Mouse (Mus musculus): Measurements from ENCODE around the gene Unc93b1. TPM values are rescaled to one million over a fixed set of nuclear protein-coding genes. Genes with fewer than 3 reads are reported as not detected.

Gene Unc93b1
- polyA plus RNA-seq, 1 experiment from 2014 or later, result 9.7 TPM

- Histone ChIP-seq H3K27me3 (ENCODE audit: control insufficient read depth, insufficient read depth, low read length) (peaks cover 17% of the 10 kb centered on the region), H3K9me3 (ENCODE audit: control insufficient read depth, low read length) (no peaks in the 10 kb centered on the region)
- WGBS, result 8% methylated on average over 22 of the region's 22 CpGs
Measured at GRCm38 (mm10) chr19:3935896-3936850, 1.2 kb downstream of the Unc93b1 start.

GRCm38 (mm10) chr19:3942315-3942714 lies 7.3 kb downstream of the Unc93b1 start:
- Histone ChIP-seq H3K4me1 (replicated peaks; ENCODE audit: control insufficient read depth, insufficient read depth, low read length) (no peaks in the 10 kb centered on the region), H3K4me3 (replicated peaks; ENCODE audit: low read length) (no peak overlapping the region), H3K9ac (no peak overlapping the region), H3K9me3 (ENCODE audit: control insufficient read depth, low read length) (no peaks in the 10 kb centered on the region), H3K36me3 (replicated peaks; ENCODE audit: control insufficient read depth, insufficient read depth) (no peaks in the 10 kb centered on the region), H3K4me2 (replicated peaks) (no peak overlapping the region), H3K27ac (no peak overlapping the region), H3K27me3 (ENCODE audit: control insufficient read depth, insufficient read depth, low read length) (peaks cover 6% of the 10 kb centered on the region; the same call in 1 of the 2 replicates)
- DNase-seq (ENCODE audit: low spot score) (no peak), ATAC-seq (ENCODE audit: low FRiP score) (no peak)
- WGBS, result 85% methylated on average over 7 of the region's 7 CpGs

More at GRCm38 (mm10) chr19:3935896-3936850, 1.2 kb downstream of the Unc93b1 start:
- Histone ChIP-seq H3K4me2 (replicated peaks) (peak overlapping the region; percentile 68), H3K9ac (peak overlapping the region; percentile 46), H3K27ac (no peak overlapping the region), H3K4me3 (replicated peaks; ENCODE audit: low read length) (peak overlapping the region; percentile 34), H3K4me1 (replicated peaks; ENCODE audit: control insufficient read depth, insufficient read depth, low read length) (peaks cover 8% of the 10 kb centered on the region), H3K36me3 (replicated peaks; ENCODE audit: control insufficient read depth, insufficient read depth) (no peaks in the 10 kb centered on the region)
- ATAC-seq (ENCODE audit: low FRiP score) (no peak), DNase-seq (ENCODE audit: low spot score) (peak; percentile 30)

GRCm38 (mm10) chr19:3942986-3943735 lies 8.2 kb downstream of the Unc93b1 start:
- Histone ChIP-seq H3K9ac (no peak overlapping the region), H3K4me2 (replicated peaks) (0 out of 2 replicates have a peak overlapping the region, but pooled peaks have one; percentile 10), H3K36me3 (replicated peaks; ENCODE audit: control insufficient read depth, insufficient read depth) (no peaks in the 10 kb centered on the region), H3K27me3 (ENCODE audit: control insufficient read depth, insufficient read depth, low read length) (peaks cover 6% of the 10 kb centered on the region; the same call in 1 of the 2 replicates), H3K4me3 (replicated peaks; ENCODE audit: low read length) (no peak overlapping the region), H3K27ac (no peak overlapping the region), H3K9me3 (ENCODE audit: control insufficient read depth, low read length) (no peaks in the 10 kb centered on the region), H3K4me1 (replicated peaks; ENCODE audit: control insufficient read depth, insufficient read depth, low read length) (no peaks in the 10 kb centered on the region)
- DNase-seq (ENCODE audit: low spot score) (no peak), ATAC-seq (ENCODE audit: low FRiP score) (no peak)
- WGBS, result 23% methylated on average over 27 of the region's 27 CpGs

GRCm38 (mm10) chr19:3945872-3946564 lies 11.0 kb downstream of the Unc93b1 start:
- no peak for ATAC-seq (ENCODE audit: low FRiP score)
- 33% methylated on average over 10 of the region's 10 CpGs for WGBS

GRCm38 (mm10) chr19:3946715-3947114 lies 11.7 kb downstream of the Unc93b1 start:
- 18% methylated on average over 2 of the region's 2 CpGs for WGBS
- Histone ChIP-seq H3K4me1 (replicated peaks; ENCODE audit: control insufficient read depth, insufficient read depth, low read length) (no peaks in the 10 kb centered on the region), H3K27ac (no peak overlapping the region), H3K36me3 (replicated peaks; ENCODE audit: control insufficient read depth, insufficient read depth) (no peaks in the 10 kb centered on the region), H3K27me3 (ENCODE audit: control insufficient read depth, insufficient read depth, low read length) (peaks cover 6% of the 10 kb centered on the region; the same call in 1 of the 2 replicates), H3K4me3 (replicated peaks; ENCODE audit: low read length) (no peak overlapping the region), H3K9ac (no peak overlapping the region), H3K9me3 (ENCODE audit: control insufficient read depth, low read length) (no peaks in the 10 kb centered on the region), H3K4me2 (replicated peaks) (no peak overlapping the region)
- ATAC-seq (ENCODE audit: low FRiP score), result peak; percentile 62; the same call in 1 of the 2 replicates
- peak; percentile 81 for DNase-seq (ENCODE audit: low spot score)

More at GRCm38 (mm10) chr19:3945872-3946564, 11.0 kb downstream of the Unc93b1 start:
- H3K27ac ChIP-seq, result no peak overlapping the region
- no peaks in the 10 kb centered on the region for H3K36me3 ChIP-seq (replicated peaks; ENCODE audit: control insufficient read depth, insufficient read depth)
- no peaks in the 10 kb centered on the region for H3K9me3 ChIP-seq (ENCODE audit: control insufficient read depth, low read length)
- H3K27me3 ChIP-seq (ENCODE audit: control insufficient read depth, insufficient read depth, low read length), result peaks cover 6% of the 10 kb centered on the region; the same call in 1 of the 2 replicates
- H3K4me3 ChIP-seq (replicated peaks; ENCODE audit: low read length), result no peak overlapping the region
- DNase-seq (ENCODE audit: low spot score), result no peak
- H3K4me2 ChIP-seq (replicated peaks), result no peak overlapping the region
- no peak overlapping the region for H3K9ac ChIP-seq
- no peaks in the 10 kb centered on the region for H3K4me1 ChIP-seq (replicated peaks; ENCODE audit: control insufficient read depth, insufficient read depth, low read length)

GRCm38 (mm10) chr19:3947813-3948212 lies 12.8 kb downstream of the Unc93b1 start:
- H3K27ac ChIP-seq, result no peak overlapping the region
- H3K27me3 ChIP-seq (ENCODE audit: control insufficient read depth, insufficient read depth, low read length), result peaks cover 6% of the 10 kb centered on the region; the same call in 1 of the 2 replicates
- ATAC-seq (ENCODE audit: low FRiP score) (no peak), DNase-seq (ENCODE audit: low spot score) (no peak)
- H3K9ac ChIP-seq, result no peak overlapping the region
- H3K4me3 ChIP-seq (replicated peaks; ENCODE audit: low read length), result no peak overlapping the region
- 83% methylated on average over 3 of the region's 3 CpGs for WGBS
- H3K36me3 ChIP-seq (replicated peaks; ENCODE audit: control insufficient read depth, insufficient read depth), result no peaks in the 10 kb centered on the region
- H3K9me3 ChIP-seq (ENCODE audit: control insufficient read depth, low read length), result no peaks in the 10 kb centered on the region
- H3K4me2 ChIP-seq (replicated peaks), result no peak overlapping the region
- no peaks in the 10 kb centered on the region for H3K4me1 ChIP-seq (replicated peaks; ENCODE audit: control insufficient read depth, insufficient read depth, low read length)

GRCm38 (mm10) chr19:3948546-3948945 lies 13.6 kb downstream of the Unc93b1 start:
- no peaks in the 10 kb centered on the region for H3K36me3 ChIP-seq (replicated peaks; ENCODE audit: control insufficient read depth, insufficient read depth)
- no peaks in the 10 kb centered on the region for H3K9me3 ChIP-seq (ENCODE audit: control insufficient read depth, low read length)
- 68% methylated on average over 14 of the region's 14 CpGs for WGBS
- no peak for ATAC-seq (ENCODE audit: low FRiP score)
- H3K9ac ChIP-seq, result no peak overlapping the region
- H3K27me3 ChIP-seq (ENCODE audit: control insufficient read depth, insufficient read depth, low read length), result 0 out of 2 replicates have a peak, but pooled peaks cover 4% of the 10 kb centered on the region
- no peak for DNase-seq (ENCODE audit: low spot score)
- no peak overlapping the region for H3K27ac ChIP-seq
- no peak overlapping the region for H3K4me2 ChIP-seq (replicated peaks)
- H3K4me1 ChIP-seq (replicated peaks; ENCODE audit: control insufficient read depth, insufficient read depth, low read length), result no peaks in the 10 kb centered on the region
- no peak overlapping the region for H3K4me3 ChIP-seq (replicated peaks; ENCODE audit: low read length)

- no peak overlapping the region for H3K27ac ChIP-seq
- H3K4me2 ChIP-seq (replicated peaks), result no peak overlapping the region
- DNase-seq (ENCODE audit: low spot score), result no peak
- no peak overlapping the region for H3K4me3 ChIP-seq (replicated peaks; ENCODE audit: low read length)
- no peak for ATAC-seq (ENCODE audit: low FRiP score)
- no peaks in the 10 kb centered on the region for H3K27me3 ChIP-seq (ENCODE audit: control insufficient read depth, insufficient read depth, low read length)
- H3K4me1 ChIP-seq (replicated peaks; ENCODE audit: control insufficient read depth, insufficient read depth, low read length), result no peaks in the 10 kb centered on the region
- H3K9ac ChIP-seq, result no peak overlapping the region
- no peaks in the 10 kb centered on the region for H3K9me3 ChIP-seq (ENCODE audit: control insufficient read depth, low read length)
- WGBS, result 81% methylated on average over 3 of the region's 3 CpGs
- H3K36me3 ChIP-seq (replicated peaks; ENCODE audit: control insufficient read depth, insufficient read depth), result no peaks in the 10 kb centered on the region
Measured at GRCm38 (mm10) chr19:3950331-3950730, 15.3 kb downstream of the Unc93b1 start.

Data from hindbrain, embryonic 14.5 days (tissue).